Mouse (Mus musculus) forebrain, embryonic 11.5 days (tissue): ENCODE results near the gene Vdr. TPM values are rescaled to one million over a fixed set of nuclear protein-coding genes. Genes with fewer than 3 reads are reported as not detected.

ENCODE experiments used
- ATAC-seq: fragments of 200-750 bp; cut with Nextera tagmentation; replicated peaks from 2 replicates; pipeline ENCODE4 v1.8.0; 2017; ENCODE audit warnings: moderate TSS enrichment; ENCODE audit not compliant: low FRiP score
- DNase-seq: peaks from one replicate; pipeline ENCODE4 v3.0.0-alpha.2; 2017; ENCODE audit warnings: low spot score
- H3K27ac ChIP-seq: fragments of 300-500 bp; sonication (generic); 2 replicates; pipeline ENCODE4 v1.5.1; 2014; ENCODE audit warnings: low read depth, low read length
- H3K27me3 ChIP-seq: fragments of 300-500 bp; sonication (generic); 2 replicates; pipeline ENCODE4 v1.6.1; 2014; ENCODE audit warnings: mild to moderate bottlenecking, low read length, mixed read lengths; ENCODE audit not compliant: control insufficient read depth, insufficient read depth
- H3K36me3 ChIP-seq: fragments of 300-500 bp; sonication (generic); 2 replicates; pipeline ENCODE4 v1.6.1; 2014; ENCODE audit warnings: mild to moderate bottlenecking, low read length, moderate library complexity, mixed read lengths; ENCODE audit not compliant: control insufficient read depth, insufficient read depth
- H3K4me1 ChIP-seq: fragments of 300-500 bp; sonication (generic); replicated peaks from 2 replicates; pipeline ENCODE4 v1.6.1; 2014; ENCODE audit warnings: low read length, mixed read lengths; ENCODE audit not compliant: control insufficient read depth, insufficient read depth
- H3K4me2 ChIP-seq: fragments of 300-500 bp; sonication (generic); 2 replicates; pipeline ENCODE4 v1.6.1; 2014; ENCODE audit warnings: low read depth, mild to moderate bottlenecking, low read length, moderate library complexity, mixed read lengths; ENCODE audit not compliant: severe bottlenecking
- H3K4me3 ChIP-seq: fragments of 300-500 bp; sonication (generic); 2 replicates; pipeline ENCODE4 v1.5.1; 2014; ENCODE audit warnings: low read depth, low read length
- H3K9ac ChIP-seq: fragments of 300-500 bp; sonication (generic); 2 replicates; pipeline ENCODE4 v1.6.1; 2014; ENCODE audit warnings: low read length
- H3K9me3 ChIP-seq: fragments of 300-500 bp; sonication (generic); 2 replicates; pipeline ENCODE4 v1.6.1; 2016; ENCODE audit warnings: low read length, mixed read lengths; ENCODE audit not compliant: control insufficient read depth
- WGBS: fragments of 180-500 bp; shearing (Covaris S2); extraction: QIAGEN DNeasy Blood & Tissue Kit; methylation state at CpG from one replicate; pipeline ENCODE4 v1.1.7; 2014; 5-methylcytosine and 5-hydroxymethylcytosine counted together
- polyA plus RNA-seq: library from polyadenylated mRNA; unstranded; fragments of >200 nt; fragmentation: Nextera tagmentation; extraction: Ambion mirVana; gene quantifications from 2 replicates; pipeline ENCODE4 v1.2.1, GENCODE M21; 2014

The Vdr gene
- polyA plus RNA-seq, 1 experiment from 2014 or later: 0.17 TPM

DNA sequence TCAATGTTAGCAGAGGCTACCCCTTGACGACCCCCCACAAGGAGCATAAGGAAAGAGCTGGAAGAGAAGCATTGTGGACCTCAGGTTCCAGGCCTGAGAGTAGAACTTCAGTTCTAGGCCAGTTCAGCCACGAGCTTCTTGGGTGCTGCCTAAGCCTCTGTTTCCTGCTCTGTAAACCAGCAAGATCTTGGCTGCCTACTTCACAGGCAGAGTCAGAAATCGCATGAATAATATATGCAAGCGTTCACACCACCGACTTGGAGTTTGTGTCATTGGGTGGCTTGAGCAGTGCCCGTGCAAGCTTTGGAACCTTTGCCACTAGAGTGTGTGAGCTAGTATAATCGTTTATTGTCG, 73.6 kb downstream of the Vdr start:
- no peak overlapping the region for H3K4me2 ChIP-seq
- ATAC-seq: no peak
- no peak overlapping the region for H3K4me3 ChIP-seq
- no peaks in the 10 kb centered on the region for H3K36me3 ChIP-seq
- H3K9ac ChIP-seq: no peak overlapping the region
- WGBS: 81% methylated on average over 8 of the region's 8 CpGs
- DNase-seq: no peak
- no peaks in the 10 kb centered on the region for H3K9me3 ChIP-seq
- peaks cover 10% of the 10 kb centered on the region; the same call in 1 of the 2 replicates for H3K4me1 ChIP-seq
- H3K27ac ChIP-seq: no peak overlapping the region
- H3K27me3 ChIP-seq: peaks cover 2% of the 10 kb centered on the region; the same call in 1 of the 2 replicates

DNA sequence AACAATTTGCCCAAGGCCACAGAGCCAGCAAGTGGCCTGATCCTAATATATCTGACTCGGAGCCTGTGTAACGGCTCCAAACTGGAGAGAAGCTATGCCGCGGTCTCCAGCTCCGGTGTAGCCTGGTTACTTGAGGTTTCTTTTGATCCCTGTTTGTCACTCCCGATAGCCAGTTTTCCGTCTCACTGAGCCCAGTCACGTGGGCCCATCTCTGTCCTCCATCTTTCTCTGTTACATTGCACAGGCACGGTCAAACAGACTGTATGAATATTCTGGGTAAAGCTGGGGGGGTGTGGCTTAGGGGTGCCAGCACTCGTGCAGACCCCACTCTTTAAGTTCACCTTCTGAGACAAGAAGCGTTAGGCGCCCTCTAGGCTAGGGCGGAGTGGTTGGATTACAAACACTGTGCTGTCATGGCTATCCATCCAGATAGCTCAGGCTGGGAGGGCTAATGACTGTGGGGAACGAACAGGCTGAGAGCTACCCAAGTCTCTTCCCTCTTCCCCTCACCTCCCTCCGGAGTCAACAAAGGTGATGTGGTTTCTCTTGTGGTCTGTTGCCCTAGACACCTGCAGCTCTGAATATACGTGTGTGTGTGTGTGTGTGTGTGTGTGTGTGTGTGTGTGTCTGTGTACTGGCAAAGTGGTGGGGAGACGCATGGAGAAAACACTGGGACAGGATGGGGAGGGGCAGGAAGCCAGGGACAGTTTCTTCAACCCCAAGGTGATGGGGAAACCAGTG, 74.1 kb downstream of the Vdr start:
- Histone ChIP-seq H3K4me1 (peaks cover 10% of the 10 kb centered on the region; the same call in 1 of the 2 replicates), H3K9ac (no peak overlapping the region), H3K4me2 (no peak overlapping the region), H3K36me3 (no peaks in the 10 kb centered on the region), H3K27ac (no peak overlapping the region), H3K4me3 (no peak overlapping the region), H3K9me3 (no peaks in the 10 kb centered on the region), H3K27me3 (peaks cover 2% of the 10 kb centered on the region; the same call in 1 of the 2 replicates)
- no peak for DNase-seq
- WGBS: 45% methylated on average over 17 of the region's 17 CpGs
- ATAC-seq: no peak

DNA sequence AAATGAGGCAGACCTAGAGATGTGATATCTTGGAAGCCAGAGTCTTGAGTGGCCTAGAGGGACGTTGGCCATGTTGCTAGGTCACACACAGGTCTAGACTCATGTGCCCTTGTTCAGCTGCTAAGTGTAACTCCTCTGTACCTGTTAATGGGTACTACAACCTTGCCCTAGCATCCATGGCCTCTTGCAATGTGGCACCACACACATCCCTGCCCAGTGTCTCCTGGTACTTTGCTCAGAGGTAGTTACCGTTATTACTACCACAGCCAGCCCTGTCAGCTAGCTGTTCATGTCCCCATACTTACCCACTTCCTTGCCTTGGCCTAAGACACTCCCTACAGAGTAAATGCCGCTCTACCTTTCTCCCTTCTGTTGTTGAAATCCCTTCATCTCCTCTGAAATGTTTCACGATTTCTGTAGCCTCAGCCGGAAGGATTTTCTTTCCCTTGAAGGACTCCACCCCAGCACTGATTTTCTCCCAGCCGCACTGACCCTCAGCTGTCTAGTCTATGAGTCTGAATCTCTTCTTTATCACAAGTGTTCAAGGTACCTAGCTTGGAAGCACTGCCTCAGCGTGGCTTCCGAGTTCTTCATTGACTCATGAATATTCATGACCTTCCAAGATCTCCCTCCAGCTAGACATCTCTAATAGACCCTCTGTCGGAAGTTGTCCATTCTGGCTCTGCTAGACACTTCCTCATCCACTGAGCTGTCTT, 77.5 kb downstream of the Vdr start:
- WGBS: 65% methylated on average over 9 of the region's 9 CpGs
- ATAC-seq: no peak
- Histone ChIP-seq H3K4me1 (peaks cover 20% of the 10 kb centered on the region; the same call in 1 of the 2 replicates), H3K27me3 (peaks cover 2% of the 10 kb centered on the region; the same call in 1 of the 2 replicates), H3K9ac (no peak overlapping the region), H3K36me3 (no peaks in the 10 kb centered on the region), H3K27ac (no peak overlapping the region), H3K4me3 (no peak overlapping the region), H3K4me2 (peak overlapping the region; percentile 18; the same call in 1 of the 2 replicates), H3K9me3 (no peaks in the 10 kb centered on the region)
- no peak for DNase-seq

DNA sequence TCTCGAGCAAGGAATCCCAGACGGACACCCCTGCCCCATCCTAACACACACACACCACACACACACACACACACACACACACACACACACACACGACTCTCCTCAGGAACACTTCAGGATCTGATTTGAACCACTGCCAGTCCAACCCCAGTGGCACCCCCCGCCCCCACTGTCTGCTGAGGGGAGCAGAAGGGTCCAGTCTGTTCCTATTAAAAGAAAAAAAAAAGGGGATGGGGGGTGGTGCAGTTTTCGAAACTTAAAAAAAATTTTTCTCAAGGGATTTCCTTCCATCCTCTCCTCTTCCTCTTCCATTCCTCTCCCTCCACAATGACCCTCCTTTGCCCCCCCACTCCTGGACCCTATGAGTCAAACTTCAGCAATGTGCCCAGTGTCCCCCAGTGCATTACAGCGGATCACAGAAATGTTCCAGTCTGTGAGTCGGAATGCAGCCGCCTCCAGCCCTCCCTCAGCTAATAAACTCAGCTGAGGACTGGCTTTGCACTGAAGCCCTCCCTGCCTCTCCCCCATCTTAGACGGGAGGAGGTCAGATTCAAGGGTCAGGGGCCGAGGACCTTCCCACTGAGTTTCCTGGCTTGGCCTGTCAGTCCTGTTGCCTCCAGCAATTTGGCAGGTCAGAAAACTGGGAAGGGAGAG, 78.3 kb downstream of the Vdr start:
- Histone ChIP-seq H3K27me3 (peaks cover 2% of the 10 kb centered on the region; the same call in 1 of the 2 replicates), H3K4me3 (peak overlapping the region; percentile 89), H3K4me2 (peak overlapping the region; percentile 81), H3K9ac (peak overlapping the region; percentile 98), H3K9me3 (no peaks in the 10 kb centered on the region), H3K27ac (no peak overlapping the region), H3K4me1 (peaks cover 20% of the 10 kb centered on the region; the same call in 1 of the 2 replicates), H3K36me3 (no peaks in the 10 kb centered on the region)
- ATAC-seq (no peak), DNase-seq (no peak)
- WGBS: 5% methylated on average over 10 of the region's 10 CpGs

DNA sequence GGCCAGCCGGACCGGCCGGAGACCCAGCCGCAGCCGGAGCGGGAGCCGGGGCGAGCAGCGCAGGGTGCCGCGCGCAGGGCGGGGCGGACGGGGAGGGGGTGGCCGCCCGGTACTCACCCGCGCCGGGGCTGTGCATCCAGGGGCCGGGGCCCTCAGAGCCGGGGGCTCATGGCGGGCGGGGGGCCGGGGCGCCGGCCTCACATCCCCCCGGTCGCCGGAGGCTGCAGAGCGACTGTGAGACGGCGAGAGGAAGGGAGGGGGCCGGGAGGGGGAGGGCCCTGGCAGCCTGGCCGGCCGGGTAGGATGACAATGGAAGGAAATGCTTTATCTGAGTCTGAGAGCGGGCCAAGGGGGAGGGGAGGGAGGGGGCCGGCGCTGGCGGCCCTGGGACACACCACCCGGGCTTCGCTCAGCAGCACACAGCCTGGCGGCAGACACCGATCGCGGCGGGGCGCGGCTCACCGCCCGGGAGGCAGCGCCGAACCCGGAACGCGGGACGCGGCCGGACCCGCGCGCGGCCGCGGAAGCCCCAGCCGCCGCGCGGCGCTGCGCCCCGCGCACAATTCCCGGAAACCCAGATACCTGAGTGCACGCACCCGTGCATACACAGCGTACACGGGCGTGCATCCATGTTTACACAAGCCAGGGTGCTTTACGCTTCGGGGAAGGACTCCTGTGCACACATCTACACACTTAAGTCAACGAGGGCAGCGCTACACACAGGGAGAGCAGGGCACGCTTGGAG, 79.0 kb downstream of the Vdr start:
- peaks cover 20% of the 10 kb centered on the region; the same call in 1 of the 2 replicates for H3K4me1 ChIP-seq
- H3K9me3 ChIP-seq: no peaks in the 10 kb centered on the region
- peak; percentile 90 for ATAC-seq
- H3K27me3 ChIP-seq: peaks cover 2% of the 10 kb centered on the region; the same call in 1 of the 2 replicates
- H3K27ac ChIP-seq: peak overlapping the region; percentile 81
- H3K36me3 ChIP-seq: no peaks in the 10 kb centered on the region
- peak overlapping the region; percentile 98 for H3K9ac ChIP-seq
- H3K4me3 ChIP-seq: peak overlapping the region; percentile 89
- H3K4me2 ChIP-seq: peak overlapping the region; percentile 81
- peak; percentile 89 for DNase-seq
- under 1% methylated on average over 67 of the region's 84 CpGs for WGBS

DNA sequence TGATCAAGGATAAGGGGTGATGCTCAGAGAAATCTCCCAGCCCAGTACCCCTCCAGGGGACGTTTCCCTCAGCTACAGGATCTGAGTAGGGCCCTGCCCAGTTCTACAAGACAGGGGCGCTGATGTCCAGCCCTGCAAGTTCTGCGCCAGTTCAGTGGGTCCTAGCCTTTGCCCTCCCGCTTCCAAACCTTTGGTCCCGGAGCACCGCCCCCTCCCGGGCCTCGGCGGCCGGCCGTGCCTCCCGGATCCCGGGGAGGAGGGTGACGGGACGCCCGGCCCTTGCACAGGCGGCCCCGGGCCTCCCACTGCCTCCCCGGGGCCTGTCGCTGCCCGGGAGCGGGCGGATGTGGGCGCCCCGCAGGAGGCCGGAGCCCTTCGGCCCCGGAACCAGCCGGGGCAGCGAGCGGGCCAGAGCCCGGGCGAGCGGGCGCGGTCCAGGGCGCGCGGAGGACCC, 79.6 kb downstream of the Vdr start:
- ATAC-seq (peak; percentile 54), DNase-seq (peak; percentile 71)
- H3K4me2 ChIP-seq: peak overlapping the region; percentile 81
- under 1% methylated on average over 29 of the region's 39 CpGs for WGBS
- H3K9me3 ChIP-seq: no peaks in the 10 kb centered on the region
- H3K27me3 ChIP-seq: peaks cover 2% of the 10 kb centered on the region; the same call in 1 of the 2 replicates
- peak overlapping the region; percentile 89 for H3K4me3 ChIP-seq
- H3K9ac ChIP-seq: peak overlapping the region; percentile 98
- peaks cover 25% of the 10 kb centered on the region; the same call in 1 of the 2 replicates for H3K4me1 ChIP-seq
- no peaks in the 10 kb centered on the region for H3K36me3 ChIP-seq
- H3K27ac ChIP-seq: peak overlapping the region; percentile 81

DNA sequence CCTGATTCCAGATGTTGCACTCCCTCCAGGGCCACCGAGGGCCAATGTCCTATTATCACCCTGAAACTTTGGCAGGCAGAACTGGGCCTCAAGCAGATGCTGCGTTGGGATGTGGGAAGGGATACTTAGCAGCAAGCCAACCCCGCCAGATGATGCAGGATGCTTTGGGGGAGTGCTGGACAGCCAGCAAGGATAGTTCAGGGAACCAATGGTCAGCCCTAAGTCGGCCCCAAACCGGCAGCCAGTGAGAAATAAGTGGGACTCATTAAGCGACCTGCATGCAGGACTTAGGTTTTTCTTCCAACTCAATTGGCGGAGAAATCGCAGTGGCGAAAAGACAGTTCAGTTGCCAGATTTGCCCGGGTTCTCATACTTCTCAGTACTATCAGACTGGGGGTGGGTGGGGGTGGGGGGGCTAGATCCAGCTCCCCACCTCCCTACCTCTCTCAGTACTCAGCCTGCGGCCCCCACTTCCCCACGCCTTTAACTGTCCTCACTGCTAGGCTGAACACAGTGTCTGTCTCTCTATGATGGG, 80.1 kb downstream of the Vdr start:
- no peaks in the 10 kb centered on the region for H3K36me3 ChIP-seq
- peaks cover 2% of the 10 kb centered on the region; the same call in 1 of the 2 replicates for H3K27me3 ChIP-seq
- peak overlapping the region; percentile 89 for H3K4me3 ChIP-seq
- peaks cover 29% of the 10 kb centered on the region; the same call in 1 of the 2 replicates for H3K4me1 ChIP-seq
- no peak overlapping the region for H3K27ac ChIP-seq
- ATAC-seq (no peak), DNase-seq (no peak)
- 7% methylated on average over 12 of the region's 12 CpGs for WGBS
- H3K4me2 ChIP-seq: peak overlapping the region; percentile 81
- peak overlapping the region; percentile 98 for H3K9ac ChIP-seq
- H3K9me3 ChIP-seq: no peaks in the 10 kb centered on the region
